Mouse (Mus musculus) testis, adult 2 months (tissue): ENCODE data around the gene Slc16a10.

Experiments
- CTCF ChIP-seq: fragments of 200-500 bp; IDR thresholded peaks from 2 replicates; pipeline ENCODE4 v1.5.1; 2012; ENCODE audit warnings: low read depth, mild to moderate bottlenecking, inconsistent platforms, low read length, moderate library complexity; ENCODE audit not compliant: control insufficient read depth, insufficient read depth, insufficient replicate concordance
- POLR2A ChIP-seq: fragments of 200-500 bp; IDR thresholded peaks from 2 replicates; pipeline ENCODE4 v1.6.1; 2012; ENCODE audit warnings: low read depth, mild to moderate bottlenecking, inconsistent platforms, low read length, moderate library complexity; ENCODE audit not compliant: control insufficient read depth

DNA sequence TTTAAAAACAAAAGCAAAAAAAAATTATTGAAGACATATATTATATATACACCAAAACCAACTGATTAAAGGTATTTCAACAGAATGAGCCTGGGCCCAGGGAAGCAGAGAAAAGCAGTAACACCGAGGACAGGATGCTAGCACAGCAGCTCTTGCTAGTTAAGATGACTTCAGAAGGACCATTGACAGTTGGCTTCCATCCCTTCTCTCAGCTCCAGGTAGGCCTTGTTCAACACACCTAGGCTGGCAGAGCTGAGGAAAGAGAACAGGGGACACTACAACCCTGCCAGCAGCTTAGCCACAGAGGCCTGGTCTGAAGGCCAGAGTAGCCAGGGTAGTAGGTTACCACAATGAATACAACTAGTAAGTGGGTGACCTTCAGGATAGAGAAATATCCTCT is 11.9 kb downstream of the Slc16a10 start:
- TF ChIP-seq CTCF (no peak), POLR2A (no peak)
